Mouse (Mus musculus): Measurements from ENCODE around the gene Gm27235. TPM values are rescaled to one million over a fixed set of nuclear protein-coding genes. Genes with fewer than 3 reads are reported as not detected.
"Not testable (repeated sequence)": the region's sequence is repeated elsewhere in the genome, so short reads cannot be mapped to it uniquely, and the experiment has no call there.

Gene Gm27235
- polyA plus RNA-seq (2015; fragmentation: Nextera tagmentation; extraction: Ambion mirVana): not detected in 2 replicates

- no peak for ATAC-seq (replicated peaks; ENCODE audit: insufficient number of reproducible peaks, insufficient read depth, low FRiP score, low read depth)
- Histone ChIP-seq H3K9ac (no peak within 1 kb of the TSS), H3K36me3 (no peaks in the 10 kb centered on the region), H3K27me3 (no peaks in the 10 kb centered on the region), H3K4me2 (no peak within 1 kb of the TSS), H3K27ac (no peak within 1 kb of the TSS), H3K4me1 (replicated peaks) (no peaks in the 10 kb centered on the region), H3K4me3 (no peak within 1 kb of the TSS), H3K9me3 (replicated peaks) (no peaks in the 10 kb centered on the region)
- 81% methylated on average over 3 of the region's 3 CpGs for WGBS
Measured at GRCm38 (mm10) chr9:35790001-35790400, at the start of gene Gm27235, which contains the start of gene D730048I06Rik. Gm27235 (minus strand) TSS chr9:35790101. D730048I06Rik (minus strand) TSS chr9:35790112.

GRCm38 (mm10) chr9:35817881-35818280, 28.0 kb upstream of the Gm27235 start:
- not testable (repeated sequence) for H3K4me2 ChIP-seq; H3K4me1 ChIP-seq (replicated peaks); H3K36me3 ChIP-seq; H3K27ac ChIP-seq; H3K27me3 ChIP-seq; H3K4me3 ChIP-seq; H3K9ac ChIP-seq; H3K9me3 ChIP-seq (replicated peaks); ATAC-seq (replicated peaks; ENCODE audit: insufficient number of reproducible peaks, insufficient read depth, low FRiP score, low read depth)
- 85% methylated on average over 15 of the region's 15 CpGs for WGBS

GRCm38 (mm10) chr9:35798146-35798545, 8.2 kb upstream of the Gm27235 start:
- no peaks in the 10 kb centered on the region for H3K36me3 ChIP-seq
- H3K27me3 ChIP-seq: no peaks in the 10 kb centered on the region
- H3K9me3 ChIP-seq (replicated peaks): no peaks in the 10 kb centered on the region
- no peak overlapping the region for H3K9ac ChIP-seq
- H3K4me1 ChIP-seq (replicated peaks): no peaks in the 10 kb centered on the region
- ATAC-seq (replicated peaks; ENCODE audit: insufficient number of reproducible peaks, insufficient read depth, low FRiP score, low read depth): no peak
- H3K27ac ChIP-seq: no peak overlapping the region
- H3K4me3 ChIP-seq: no peak overlapping the region
- H3K4me2 ChIP-seq: no peak overlapping the region

- Histone ChIP-seq H3K4me1 (replicated peaks) (no peaks in the 10 kb centered on the region), H3K27ac (no peak within 1 kb of the TSS), H3K9me3 (replicated peaks) (0 out of 2 replicates have a peak, but pooled peaks cover 5% of the 10 kb centered on the region), H3K4me2 (no peak within 1 kb of the TSS), H3K9ac (no peak within 1 kb of the TSS), H3K27me3 (no peaks in the 10 kb centered on the region), H3K4me3 (no peak within 1 kb of the TSS), H3K36me3 (no peaks in the 10 kb centered on the region)
- 52% methylated on average over 3 of the region's 3 CpGs for WGBS
- no peak for ATAC-seq (replicated peaks; ENCODE audit: insufficient number of reproducible peaks, insufficient read depth, low FRiP score, low read depth)
Measured at GRCm38 (mm10) chr9:35778009-35778408, 11.9 kb downstream of the Gm27235 start, which contains the start of gene Gm17727. Gm17727 (minus strand) TSS chr9:35778109.

- H3K9ac ChIP-seq: no peak overlapping the region
- H3K9me3 ChIP-seq (replicated peaks): no peaks in the 10 kb centered on the region
- no peak overlapping the region for H3K4me3 ChIP-seq
- no peaks in the 10 kb centered on the region for H3K27me3 ChIP-seq
- ATAC-seq (replicated peaks; ENCODE audit: insufficient number of reproducible peaks, insufficient read depth, low FRiP score, low read depth): no peak
- no peaks in the 10 kb centered on the region for H3K36me3 ChIP-seq
- no peaks in the 10 kb centered on the region for H3K4me1 ChIP-seq (replicated peaks)
- H3K27ac ChIP-seq: no peak overlapping the region
- no peak overlapping the region for H3K4me2 ChIP-seq
Measured at GRCm38 (mm10) chr9:35756843-35757242, 33.1 kb downstream of the Gm27235 start.

GRCm38 (mm10) chr9:35740749-35741148, 49.2 kb downstream of the Gm27235 start, which contains the start of gene Gm17677:
Gm17677 (plus strand) TSS chr9:35741049.
- Histone ChIP-seq H3K4me3 (no peak within 1 kb of the TSS), H3K9me3 (replicated peaks) (no peaks in the 10 kb centered on the region), H3K36me3 (no peaks in the 10 kb centered on the region), H3K27ac (no peak within 1 kb of the TSS), H3K9ac (no peak within 1 kb of the TSS), H3K4me1 (replicated peaks) (no peaks in the 10 kb centered on the region), H3K4me2 (no peak within 1 kb of the TSS), H3K27me3 (no peaks in the 10 kb centered on the region)
- ATAC-seq (replicated peaks; ENCODE audit: insufficient number of reproducible peaks, insufficient read depth, low FRiP score, low read depth): no peak

Other genes with a start within 250 kb of the Gm27235 start
- 0.69 and 0.91 TPM in 2 replicates for gene Ddx25, start 231.6 kb downstream of the Gm27235 start, polyA plus RNA-seq (2015; fragmentation: Nextera tagmentation; extraction: Ambion mirVana)
- 11.1 and 12.1 TPM in 2 replicates for gene Pus3, start 231.5 kb downstream of the Gm27235 start, polyA plus RNA-seq (2015; fragmentation: Nextera tagmentation; extraction: Ambion mirVana)
- gene Pate2, start 219.8 kb downstream of the Gm27235 start, polyA plus RNA-seq (2015; fragmentation: Nextera tagmentation; extraction: Ambion mirVana): 0.23 and 0.39 TPM in 2 replicates
- 13.6 and 15.3 TPM in 2 replicates for gene Hyls1, start 219.7 kb downstream of the Gm27235 start, polyA plus RNA-seq (2015; fragmentation: Nextera tagmentation; extraction: Ambion mirVana)
- not detected in 2 replicates for gene Pate4, start 178.2 kb downstream of the Gm27235 start, polyA plus RNA-seq (2015; fragmentation: Nextera tagmentation; extraction: Ambion mirVana)
- gene Pate3, start 141.9 kb downstream of the Gm27235 start, polyA plus RNA-seq (2015; fragmentation: Nextera tagmentation; extraction: Ambion mirVana): not detected in 2 replicates
- not detected in 2 replicates for gene Pate1, start 102.7 kb downstream of the Gm27235 start, polyA plus RNA-seq (2015; fragmentation: Nextera tagmentation; extraction: Ambion mirVana)
- gene Gm17677, start 49.1 kb downstream of the Gm27235 start, polyA plus RNA-seq (2015; fragmentation: Nextera tagmentation; extraction: Ambion mirVana): not detected in 2 replicates
- gene Gm17727, start 12.0 kb downstream of the Gm27235 start, polyA plus RNA-seq (2015; fragmentation: Nextera tagmentation; extraction: Ambion mirVana): not detected in 2 replicates
- not detected in 2 replicates for gene D730048I06Rik, start within 50 bp of the Gm27235 start, polyA plus RNA-seq (2015; fragmentation: Nextera tagmentation; extraction: Ambion mirVana)
- not detected in 2 replicates for gene 9230110F15Rik, start 54.0 kb upstream of the Gm27235 start, polyA plus RNA-seq (2015; fragmentation: Nextera tagmentation; extraction: Ambion mirVana)
- gene 9230113P08Rik, start 118.3 kb upstream of the Gm27235 start, polyA plus RNA-seq (2015; fragmentation: Nextera tagmentation; extraction: Ambion mirVana): not detected in 2 replicates

All from heart, embryonic 15.5 days (tissue).